Mouse (Mus musculus) olfactory bulb, adult 2 months (tissue): ENCODE data around the gene Rgs5.

ENCODE experiments used
- CTCF ChIP-seq: fragments of 200-500 bp; IDR thresholded peaks from 2 replicates; pipeline ENCODE4 v1.5.1; 2012; ENCODE audit warnings: low read depth, mild to moderate bottlenecking, low read length, moderate library complexity; ENCODE audit not compliant: insufficient read depth
- POLR2A ChIP-seq: fragments of 200-500 bp; IDR thresholded peaks from 2 replicates; pipeline ENCODE4 v1.6.1; 2012; ENCODE audit warnings: mild to moderate bottlenecking, low read depth, low read length, moderate library complexity; ENCODE audit not compliant: insufficient read depth

DNA sequence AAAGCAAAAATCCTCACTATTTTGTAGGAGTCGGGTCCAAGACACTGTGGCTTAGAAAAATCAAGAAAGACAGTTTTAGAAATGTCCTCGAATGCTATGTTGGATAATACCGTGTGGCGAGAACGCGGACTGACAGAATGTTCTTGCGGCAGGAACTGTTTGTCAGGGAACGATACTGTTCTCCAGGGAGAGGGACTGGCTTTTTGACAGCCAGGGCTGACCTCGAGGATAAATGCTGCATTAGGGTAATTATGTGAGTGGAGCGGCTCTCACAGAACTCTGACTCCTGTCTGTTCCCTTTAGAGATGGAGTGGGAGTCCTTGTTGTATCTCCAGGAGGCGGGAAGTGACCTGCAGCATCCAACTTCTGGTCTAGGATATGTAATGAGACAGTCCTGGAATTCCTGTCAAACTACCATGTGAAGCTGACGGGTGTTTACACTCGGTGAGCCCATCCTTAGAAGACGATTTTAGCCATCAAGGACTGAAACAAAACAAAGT lies 18.0 kb upstream of the Rgs5 start:
- TF ChIP-seq CTCF: no peak
- no peak for TF ChIP-seq POLR2A
